Mouse (Mus musculus) testis, postnatal 14 days (tissue): ENCODE measurements at regions not wholly inside any gene's neighbourhood (a gene's known extent, or its start where the extent isn't known, plus 50 kb on each side); places are given as distances from the start of the nearest gene placed in this dataset.

Experiments used
- DNase-seq: peaks from one replicate; pipeline ENCODE4 v3.0.0; 2021; ENCODE audit warnings: low spot score

DNA sequence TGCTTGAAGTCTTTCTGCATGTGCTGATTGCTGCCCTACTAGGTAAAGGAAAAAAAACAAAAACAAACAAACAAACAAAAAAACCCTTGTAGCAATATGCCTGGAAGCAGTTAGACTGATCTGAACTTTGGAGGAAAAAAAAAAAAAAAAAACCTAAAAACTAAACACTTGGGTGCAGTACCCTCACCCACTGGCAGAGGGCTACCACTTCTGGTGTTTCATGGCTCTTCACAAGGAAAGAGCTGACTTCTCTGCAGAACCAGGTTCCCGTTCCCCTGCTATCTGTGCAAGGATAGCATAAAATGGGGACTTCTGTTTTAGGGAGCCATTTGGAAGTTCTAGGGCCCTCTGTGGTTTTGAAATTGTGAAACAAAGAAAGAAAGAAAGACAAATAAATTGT, 52.2 kb upstream of the Otud4 start:
- DNase-seq, result no peak

DNA sequence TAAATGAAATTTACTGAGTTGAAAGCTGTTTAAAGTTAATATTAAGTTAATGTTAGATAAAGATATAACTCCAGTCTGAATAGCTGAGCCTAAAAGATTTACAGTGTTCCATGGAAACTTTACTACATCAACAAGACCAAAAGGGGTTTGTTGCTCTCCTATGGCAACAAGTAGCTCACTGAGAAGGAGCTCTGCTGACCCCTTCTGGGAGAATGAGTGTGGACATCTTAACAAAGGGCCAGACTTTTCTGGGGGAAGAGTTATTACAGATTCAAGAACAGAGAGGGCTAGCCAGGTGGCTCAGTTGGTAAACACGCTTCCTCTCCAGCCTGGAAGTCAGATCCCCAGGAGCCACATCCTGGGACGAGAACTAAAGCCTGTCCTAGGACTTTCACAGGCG, 54.5 kb upstream of the Otud4 start:
- peak; percentile 22 for DNase-seq

DNA sequence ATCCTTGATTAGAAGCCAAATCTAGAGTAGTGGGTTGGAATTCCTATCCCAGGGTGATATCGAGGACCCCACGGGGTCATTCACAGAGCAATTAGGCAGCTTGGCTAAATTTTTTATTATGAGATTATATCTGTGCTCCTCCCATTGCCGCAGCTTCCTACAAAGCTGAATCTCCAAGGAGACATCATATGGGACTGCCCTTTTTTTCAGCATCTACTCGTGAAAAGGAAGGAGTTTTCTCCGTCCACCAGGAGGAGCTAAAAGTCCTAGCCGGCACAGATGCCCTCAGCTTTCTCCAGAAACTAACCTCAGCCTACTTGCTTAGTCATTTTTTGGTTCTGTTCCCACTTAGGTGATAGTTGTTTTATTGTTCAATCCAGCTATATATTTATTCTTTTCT, 56.1 kb upstream of the Otud4 start:
- no peak for DNase-seq

DNA sequence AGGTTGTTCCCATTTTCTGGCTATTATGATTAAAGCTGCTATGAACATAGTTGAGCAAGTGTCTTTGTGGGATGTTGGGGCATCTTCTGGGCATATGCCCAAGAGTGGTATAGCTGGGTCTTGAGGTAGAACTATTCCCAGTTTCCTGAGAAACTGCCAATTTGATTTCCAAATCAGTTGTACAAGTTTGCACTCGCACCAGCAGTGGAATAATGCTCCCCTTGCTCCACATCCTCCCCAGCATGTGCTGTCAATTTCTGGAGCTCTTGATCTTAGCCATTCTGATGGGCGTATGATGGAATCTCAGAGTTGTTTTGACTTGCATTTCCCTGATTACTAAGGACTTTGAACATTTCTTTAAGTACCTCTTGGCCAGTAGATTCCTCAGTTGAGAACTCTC, 57.2 kb upstream of the Otud4 start:
- DNase-seq, result no peak

DNA sequence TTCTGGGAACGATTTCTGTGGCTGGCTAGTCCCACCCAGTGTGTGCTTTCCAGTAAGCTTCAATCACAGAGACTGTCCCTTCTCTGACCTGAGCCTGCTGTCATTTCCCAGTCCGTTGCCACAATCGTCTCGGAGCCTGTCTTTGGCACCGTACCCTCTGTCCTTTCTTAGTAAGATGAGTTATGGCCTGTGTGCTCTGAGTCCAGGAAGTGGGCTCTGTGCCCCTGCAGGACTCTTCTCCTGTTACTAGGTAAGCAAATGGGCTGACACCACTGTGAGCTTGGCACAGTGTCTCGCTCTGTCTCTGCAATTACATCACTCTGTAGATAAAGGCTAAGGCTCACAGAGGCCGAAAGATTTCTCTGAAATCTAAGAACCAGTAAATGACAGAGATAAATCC, 63.3 kb upstream of the Otud4 start:
- no peak for DNase-seq

DNA sequence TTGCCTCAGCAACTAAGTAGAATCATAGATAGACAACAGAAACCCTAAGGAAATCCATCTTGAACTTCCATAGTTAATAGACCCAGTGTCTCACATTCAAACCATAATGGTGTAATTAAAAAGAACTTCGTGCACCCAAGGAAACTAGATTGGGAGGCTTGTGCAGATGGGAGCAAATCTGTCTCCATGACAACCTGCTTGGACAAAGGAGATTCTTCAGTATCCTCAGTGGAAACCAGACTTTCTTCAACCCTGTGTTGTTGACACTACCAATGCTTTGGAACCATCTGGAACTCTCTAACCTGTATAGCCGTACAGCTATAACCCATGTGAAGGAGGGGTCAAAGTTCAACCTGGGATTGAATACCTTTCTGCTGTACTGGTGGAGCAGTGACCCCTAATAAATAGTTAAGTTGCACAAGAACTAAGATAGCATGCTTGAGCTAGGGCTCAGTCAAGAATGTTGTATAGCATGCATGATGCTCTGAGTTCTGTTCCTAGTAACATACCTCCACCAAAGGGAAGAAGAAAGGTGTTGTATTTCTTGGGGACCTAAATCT, 64.2 kb upstream of the Otud4 start:
- no peak for DNase-seq

DNA sequence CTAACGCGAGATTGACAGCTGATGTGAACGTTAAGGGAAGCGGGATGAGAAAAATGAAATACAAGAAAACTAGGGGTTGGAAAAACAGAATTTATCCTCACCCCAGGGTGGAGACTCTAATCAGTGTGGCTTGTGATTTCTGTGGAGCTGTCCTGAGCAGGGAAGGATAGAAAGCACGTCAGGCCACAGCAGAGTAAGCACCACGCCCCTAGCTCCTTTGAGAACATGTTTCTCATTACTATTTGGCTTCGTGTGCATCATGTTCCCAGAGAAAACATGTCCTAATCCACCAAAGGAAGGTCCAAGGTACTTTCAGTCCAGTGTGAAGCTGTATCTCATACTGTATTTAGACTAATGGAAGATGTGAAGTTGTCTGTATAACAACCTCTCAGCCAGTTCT, 65.9 kb upstream of the Otud4 start:
- DNase-seq, result no peak

DNA sequence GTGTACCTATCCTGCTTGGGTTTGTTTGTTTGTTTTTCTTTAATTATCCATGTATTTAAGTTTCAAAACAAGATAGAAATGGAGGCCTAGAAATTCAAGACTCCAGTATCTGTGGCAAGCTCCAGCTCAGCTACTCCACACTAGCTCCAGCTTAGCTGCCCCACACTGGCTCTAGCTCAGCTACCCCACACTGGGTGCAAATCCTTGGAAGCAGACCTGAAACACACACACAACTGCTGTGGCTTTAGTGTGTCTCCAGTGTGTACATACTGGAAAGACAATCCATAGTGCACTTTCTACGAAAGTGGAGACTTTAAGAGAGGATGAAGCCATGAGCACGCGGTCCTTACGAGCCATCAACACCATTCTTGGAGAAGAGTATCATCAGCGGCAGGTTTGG, 66.9 kb upstream of the Otud4 start:
- DNase-seq, result no peak

DNA sequence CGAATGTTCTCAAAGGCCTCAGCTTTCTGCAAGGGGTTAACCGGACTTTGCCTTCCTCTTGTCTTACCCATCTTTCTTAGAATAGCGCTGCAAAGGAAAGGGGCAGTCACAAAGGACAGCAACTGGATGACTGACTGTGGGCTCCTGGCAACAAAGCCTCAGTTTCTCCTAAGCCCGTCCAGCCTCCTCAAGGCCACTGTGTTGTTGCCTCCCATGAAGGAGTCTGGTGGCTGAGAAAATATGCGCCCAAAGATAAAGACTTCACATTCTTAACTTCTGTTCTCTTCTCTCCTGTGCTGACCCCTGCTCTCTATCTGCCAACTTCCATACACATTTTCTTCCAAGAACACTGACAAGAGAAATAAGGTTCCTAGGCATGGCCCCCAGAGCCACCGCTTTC, 76.3 kb upstream of the Otud4 start:
- DNase-seq, result no peak

DNA sequence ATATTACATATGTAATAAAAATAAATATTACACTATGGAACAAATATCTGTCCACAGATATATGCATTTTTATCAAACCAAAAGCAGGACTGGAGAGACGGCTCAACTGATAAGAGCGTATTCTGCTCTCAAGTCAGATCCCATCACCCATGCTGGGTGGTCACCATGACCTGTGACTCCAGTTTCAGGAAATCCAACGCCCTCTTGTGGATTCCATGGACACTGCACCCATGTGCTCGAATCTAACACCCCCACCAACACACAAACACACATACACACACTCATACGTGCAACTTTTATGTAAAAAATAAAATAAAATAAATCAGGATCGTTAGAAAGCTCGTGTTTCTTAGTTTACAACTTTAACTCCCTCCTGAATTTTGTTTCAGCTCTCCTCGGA, 76.7 kb upstream of the Otud4 start:
- no peak for DNase-seq

DNA sequence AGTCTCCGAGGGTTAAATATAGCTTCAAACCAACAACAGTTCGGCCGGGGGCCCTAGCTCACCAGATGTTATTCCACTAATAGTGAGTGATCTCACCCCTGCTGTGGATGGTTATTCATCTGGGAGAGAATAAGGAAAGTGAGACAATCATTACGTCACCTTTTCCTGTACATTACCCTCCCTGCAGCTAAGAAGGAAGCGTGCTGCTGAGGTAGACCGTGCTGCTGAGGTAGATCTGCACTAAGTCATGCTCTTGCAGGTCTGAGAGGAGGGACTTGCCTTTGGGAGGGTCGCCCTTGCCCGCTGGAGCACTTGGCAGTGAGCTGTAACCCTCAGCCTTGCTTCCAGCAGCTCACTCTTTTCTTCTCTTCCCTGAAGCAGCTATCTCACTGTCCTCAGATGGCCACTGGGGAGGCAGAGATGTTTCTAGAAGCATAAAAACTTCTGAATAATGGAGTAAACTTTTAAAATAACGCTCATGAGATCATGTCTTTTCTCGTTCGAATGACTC, 77.3 kb upstream of the Otud4 start:
- DNase-seq, result no peak

DNA sequence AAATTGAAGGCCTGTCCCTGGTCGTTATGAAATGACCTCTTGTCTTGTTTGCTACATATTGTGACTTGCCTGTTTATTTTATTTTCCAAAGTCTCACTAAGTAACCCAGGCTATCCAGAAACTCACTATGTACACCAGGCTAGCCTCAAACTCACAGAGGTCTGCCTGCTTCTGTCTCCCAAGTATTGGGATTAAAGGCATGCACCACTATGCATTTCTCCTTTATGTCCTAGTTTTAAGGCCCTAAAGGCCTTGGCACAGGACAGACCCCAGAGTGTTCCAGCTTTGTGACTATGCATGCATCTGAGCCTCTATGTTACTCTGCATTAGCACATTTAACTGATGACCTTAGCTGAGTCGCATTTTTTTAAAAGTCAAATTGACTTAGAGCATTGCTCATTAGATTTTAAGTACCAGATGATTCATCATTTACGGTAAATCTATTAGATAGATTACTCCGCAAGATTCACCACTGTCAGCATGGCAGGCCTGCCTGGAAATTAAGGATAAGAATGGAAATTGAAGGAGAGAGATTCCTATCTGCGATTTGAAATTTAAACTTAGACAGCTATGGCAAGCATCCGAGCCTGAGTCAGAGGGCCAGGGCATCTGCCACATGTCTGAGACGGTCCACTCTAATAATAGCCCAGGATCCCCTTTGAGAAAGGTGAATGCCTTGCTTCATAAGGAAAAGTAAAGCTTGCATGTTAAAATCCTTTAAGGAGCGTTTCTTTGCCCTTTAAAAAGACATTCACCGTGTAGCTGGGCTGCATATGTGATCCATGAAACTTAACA, 78.0 kb upstream of the Otud4 start:
- no peak for DNase-seq

DNA sequence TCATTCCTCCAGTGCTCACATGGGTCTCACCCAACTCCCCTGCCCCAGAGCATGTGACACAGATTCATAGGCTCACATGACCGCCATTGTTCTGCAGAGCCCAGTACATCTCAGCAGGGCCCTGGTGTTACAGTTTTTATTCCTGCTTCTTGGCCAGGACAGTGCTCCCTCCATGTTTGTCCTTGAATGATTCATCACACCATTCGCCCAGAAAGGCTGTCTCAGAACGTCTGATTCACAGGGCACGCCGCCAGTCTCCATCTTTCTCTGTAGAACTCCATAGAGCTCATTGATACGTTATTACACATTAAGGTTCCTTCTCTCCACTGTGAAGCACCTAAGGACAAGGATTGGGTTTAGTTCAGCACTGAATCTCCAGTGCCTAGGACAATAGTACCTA, 79.9 kb upstream of the Otud4 start:
- no peak for DNase-seq

DNA sequence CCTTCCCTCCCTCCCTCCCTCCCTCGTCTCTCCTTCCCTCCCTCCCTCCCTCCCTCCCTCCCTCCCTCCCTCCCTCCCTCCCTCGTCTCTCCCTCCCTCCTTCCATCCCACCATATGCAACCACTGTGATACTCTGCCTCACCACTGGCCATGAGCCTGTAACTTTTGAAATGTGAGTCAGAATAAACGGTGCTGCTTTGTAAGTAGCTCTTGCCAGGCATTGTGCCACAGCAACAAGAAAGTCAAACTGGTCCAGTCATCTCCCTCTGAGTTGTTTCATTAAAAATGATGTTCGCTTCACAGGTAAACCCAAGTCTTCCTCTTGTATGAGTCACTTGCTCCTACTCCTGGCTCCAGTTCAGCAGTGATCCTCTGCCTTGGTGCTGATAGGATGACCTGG, 85.1 kb upstream of the Otud4 start:
- no peak for DNase-seq

DNA sequence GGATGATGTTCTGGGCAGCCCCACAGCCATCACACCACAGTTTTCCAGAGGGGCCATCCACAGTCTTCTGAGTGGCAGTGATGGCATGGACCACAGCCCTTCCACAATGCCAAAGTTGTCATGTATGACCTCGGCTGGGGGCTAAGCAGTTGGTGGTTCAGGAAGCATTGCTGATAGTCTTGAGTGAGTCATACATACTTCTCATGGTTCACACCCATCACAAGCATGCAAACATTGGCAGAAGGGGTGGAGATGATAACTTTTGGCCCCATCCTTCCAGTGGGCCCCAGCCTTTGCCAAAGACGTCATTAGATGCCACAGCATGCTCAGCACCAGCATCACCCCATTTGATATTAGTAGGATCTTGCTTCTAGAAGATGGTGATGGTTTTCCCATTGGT, 89.3 kb upstream of the Otud4 start:
- DNase-seq, result no peak

DNA sequence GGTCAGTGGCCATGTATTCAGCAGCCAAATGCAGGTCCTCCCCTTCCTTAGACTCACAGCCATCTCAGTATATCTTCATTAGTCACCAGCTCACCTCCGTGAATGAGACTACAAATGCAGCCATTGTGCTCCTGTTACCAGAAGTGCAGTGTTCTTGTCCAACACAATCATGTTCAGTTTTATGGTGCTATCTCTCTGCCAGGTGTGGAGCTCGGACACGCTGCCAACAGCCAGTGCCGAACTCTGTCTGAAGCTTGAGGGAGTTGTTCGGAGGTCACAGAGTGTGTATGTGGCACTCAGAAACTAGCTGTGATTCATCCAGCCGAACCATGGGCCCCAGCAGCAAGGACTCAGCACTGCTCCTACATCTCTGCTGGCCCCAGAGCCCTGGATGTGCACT, 91.3 kb upstream of the Otud4 start:
- no peak for DNase-seq

DNA sequence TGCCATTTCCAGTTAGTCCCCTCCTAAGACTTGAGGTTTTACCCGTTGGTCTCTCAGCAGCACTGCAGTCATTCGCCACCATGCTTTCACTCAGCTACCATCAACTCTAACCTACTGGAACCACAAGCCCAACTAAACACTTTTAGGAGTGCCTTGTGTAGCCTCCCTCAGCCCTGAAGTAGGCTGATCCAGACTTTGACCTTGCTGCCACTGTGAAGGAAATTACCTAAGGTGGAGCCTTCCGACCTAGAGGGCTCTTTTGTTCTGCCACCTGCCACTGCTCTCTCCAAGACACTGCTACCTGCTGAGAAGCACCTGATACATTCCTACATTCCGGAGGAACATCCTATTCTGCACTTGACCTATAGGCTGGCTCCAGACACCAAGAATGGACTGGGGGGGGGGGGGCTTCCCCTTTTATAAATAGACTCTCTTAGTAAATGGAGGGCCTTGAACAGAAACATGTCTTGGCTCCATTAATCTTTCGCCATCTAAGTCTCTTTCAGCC, 93.5 kb upstream of the Otud4 start:
- no peak for DNase-seq

DNA sequence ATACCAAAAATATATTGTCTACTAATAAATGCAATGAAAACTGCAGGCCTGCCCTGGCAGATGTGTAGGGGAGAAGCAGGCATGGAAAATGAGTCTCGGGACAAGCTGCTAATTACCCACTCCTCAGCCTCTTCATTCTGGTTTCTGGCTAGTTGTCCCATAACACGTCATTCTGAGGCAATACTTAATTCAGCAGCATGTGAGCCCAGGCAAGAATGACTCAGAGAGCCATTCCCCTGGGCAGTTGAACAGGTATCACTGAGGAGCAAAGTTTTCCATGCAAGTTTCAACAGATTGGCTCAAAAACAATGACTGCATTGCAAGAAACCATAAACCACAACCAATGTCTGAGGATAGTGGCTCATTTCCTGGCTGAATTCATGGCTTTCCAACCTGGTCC, 97.0 kb upstream of the Otud4 start:
- no peak for DNase-seq

DNA sequence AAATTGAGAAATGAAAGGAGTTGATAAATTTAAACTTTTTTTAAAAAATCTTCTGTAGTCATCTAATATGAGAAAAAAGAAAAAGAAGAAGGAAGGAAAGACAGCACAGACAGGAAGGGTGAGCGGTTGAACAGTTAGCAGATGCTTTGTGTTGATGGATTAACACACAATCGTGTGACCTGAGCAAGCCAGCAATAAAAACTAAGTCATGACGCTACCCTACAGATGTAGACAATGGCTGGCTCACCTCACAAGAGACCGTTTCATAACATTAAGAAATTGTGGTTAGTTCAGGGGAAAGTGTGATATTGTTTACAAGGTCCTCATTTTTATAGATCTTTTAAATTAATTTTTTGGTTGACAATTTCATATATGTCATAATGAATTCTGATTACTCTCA, 99.4 kb upstream of the Otud4 start:
- DNase-seq, result no peak

DNA sequence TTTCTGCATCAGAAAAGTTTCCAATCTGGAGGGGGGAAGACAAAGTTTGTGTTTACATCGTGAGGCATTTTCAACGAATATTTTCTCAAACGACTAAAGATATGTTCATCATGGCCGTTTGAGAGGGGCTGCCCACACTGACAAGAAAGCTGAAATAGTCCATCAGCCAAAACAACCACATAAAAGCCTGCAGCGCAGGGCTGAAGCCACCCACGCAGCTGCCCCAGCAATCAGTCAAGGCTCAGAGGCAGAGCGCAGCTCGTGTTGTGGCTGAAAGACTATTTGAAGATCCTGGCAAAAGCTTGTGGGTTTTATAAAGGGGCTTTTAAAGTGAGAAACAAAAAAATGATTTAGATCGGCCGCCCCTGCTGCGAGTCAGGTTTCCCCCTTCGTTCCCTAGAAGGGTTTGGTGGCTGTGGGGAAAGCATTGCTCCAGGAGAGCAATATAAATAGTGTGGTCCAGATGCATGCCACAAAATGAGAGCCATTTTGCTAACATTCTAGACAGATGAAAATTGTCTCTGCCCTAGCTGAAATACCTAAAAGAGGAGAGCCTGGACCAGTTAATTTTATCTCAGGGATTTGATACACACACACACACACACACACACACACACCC, 105.0 kb upstream of the Otud4 start:
- no peak for DNase-seq

DNA sequence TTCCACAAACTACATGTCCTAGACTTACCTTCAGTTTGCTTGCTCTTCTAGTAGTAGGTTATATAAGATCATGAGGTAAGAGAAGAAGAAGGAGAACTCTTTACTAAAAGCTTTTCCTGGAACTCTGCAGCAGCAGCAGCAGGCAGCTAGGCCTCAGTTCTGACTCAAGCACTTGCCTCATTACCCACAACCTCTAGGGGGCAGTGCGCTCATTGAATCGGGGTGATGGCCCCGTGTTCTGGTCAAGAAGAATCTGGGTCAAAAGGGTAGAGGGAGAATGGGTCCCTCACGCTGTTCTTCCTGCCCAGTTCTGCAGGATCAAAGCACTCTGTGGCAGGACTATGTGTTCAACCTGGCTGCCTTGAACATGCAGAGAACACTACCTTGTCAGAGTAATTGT, 109.9 kb upstream of the Otud4 start:
- no peak for DNase-seq

DNA sequence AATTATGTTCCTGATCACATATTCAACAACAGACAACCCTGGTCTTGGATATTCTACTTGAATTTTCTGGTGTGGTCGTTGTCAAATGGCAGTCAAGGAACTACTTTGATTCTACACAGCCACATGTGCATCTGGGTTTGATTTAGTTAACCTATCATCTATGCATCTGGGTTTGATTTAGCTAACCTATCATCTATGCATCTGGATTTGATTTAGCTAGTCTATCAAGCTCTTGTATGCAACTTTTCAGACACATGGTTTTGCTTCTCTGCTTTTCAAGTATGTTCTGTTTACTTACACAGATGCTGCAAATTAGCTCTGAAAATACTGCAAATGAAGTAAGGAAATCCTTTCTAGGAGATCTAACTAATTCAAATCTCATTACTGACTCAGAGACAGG, 117.4 kb upstream of the Otud4 start:
- no peak for DNase-seq

DNA sequence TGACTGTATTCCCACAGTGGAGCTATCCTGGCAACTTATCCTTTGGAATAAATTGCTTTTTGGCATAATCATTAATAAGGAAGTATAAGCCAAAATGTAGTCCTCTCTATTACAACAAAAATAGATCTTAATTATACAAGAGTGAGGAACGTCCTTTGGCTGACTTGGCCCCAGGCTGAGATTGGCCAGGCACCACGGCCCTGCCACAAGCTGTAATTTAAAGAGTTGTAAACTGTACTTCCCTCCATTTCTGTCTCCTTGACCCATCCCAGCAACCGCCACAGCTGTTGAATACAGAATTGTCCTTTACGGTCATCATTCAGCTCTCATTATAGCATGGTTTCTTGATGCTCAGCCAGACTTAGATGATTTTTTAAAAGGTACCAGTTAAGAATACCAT, 119.6 kb upstream of the Smad1 start:
- no peak for DNase-seq
